In the genomic region with DNA sequence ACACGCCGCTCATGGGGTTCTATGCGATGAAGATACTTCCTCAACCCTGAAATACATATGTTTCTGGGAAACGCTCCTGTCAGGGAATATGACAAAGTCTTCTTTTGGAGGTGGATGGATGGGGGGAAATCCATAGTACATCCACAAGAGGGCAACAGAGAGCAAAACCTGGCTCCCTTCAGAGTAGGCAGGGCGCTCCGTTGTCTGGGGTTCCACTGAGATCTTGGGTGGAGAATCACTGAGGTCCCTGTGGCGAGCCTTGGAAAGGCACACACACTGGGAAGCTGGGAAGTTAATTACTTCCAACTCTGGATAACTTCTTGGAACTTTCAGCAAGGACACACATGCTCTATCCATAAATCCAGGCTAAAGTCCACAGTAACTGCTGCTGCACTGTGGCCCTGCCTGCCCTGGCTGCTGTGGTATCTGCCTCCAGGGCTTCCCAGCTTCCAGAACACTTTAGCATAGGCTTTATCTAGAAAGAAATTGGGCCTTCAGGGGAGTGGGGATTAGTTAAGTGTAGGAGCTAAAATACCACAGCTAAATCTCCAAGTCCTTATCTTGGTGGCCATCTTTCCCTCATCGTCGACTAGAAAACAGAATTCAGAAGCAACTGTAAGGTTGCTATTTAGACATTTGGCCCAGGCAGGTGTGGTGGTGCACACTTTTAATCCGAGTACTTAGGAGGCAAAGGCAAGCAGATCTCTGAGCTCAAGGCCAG, we compare ENCODE assay signal across 9 mouse cellular contexts.
DNase-seq lines count a peak whose midpoint lies in the region; ATAC-seq and TF ChIP-seq lines count a peak whose summit lies in the region.
"Had no signal": no experiment of that assay in that cellular context is flagged by ENCODE, and none has a peak within 500 bp of the region (broad histone marks: within the 10 kb centered on the region; RNA-seq: fewer than 3 reads in every experiment).

No protein-coding gene starts in this region.

- peak; percentile 31; the same call in 1 of the 2 replicates for TF ChIP-seq CTCF in testis, adult 2 months (IDR thresholded peaks at IDR 0.05; ENCODE audit: control insufficient read depth, insufficient read depth, insufficient replicate concordance, low read depth, low read length)
- peak; percentile 71 for TF ChIP-seq CTCF in lung, embryonic 14.5 days (IDR thresholded peaks at IDR 0.05; ENCODE audit: low read depth)

- no peak for ATAC-seq in lung, embryonic 14.5 days (ENCODE audit: insufficient read depth)

- no peak overlapping the region for H3K4me2 ChIP-seq in lung, embryonic 14.5 days

- TF ChIP-seq POLR2A in testis, adult 2 months (IDR thresholded peaks at IDR 0.05; ENCODE audit: control insufficient read depth, low read depth, low read length), result no peak

- H3K36me3 ChIP-seq in testis, adult 2 months (ENCODE audit: control insufficient read depth, insufficient read depth, low read length), result no peaks in the 10 kb centered on the region
- no peaks in the 10 kb centered on the region for H3K36me3 ChIP-seq in lung, embryonic 14.5 days (ENCODE audit: insufficient read depth)

- WGBS in lung, embryonic 14.5 days, result 65% methylated on average over 10 of the region's 10 CpGs

- no peak overlapping the region for H3K4me3 ChIP-seq in testis, adult 2 months (ENCODE audit: control insufficient read depth, low read depth, low read length)
- no peak overlapping the region for H3K4me3 ChIP-seq in lung, embryonic 14.5 days (ENCODE audit: low read depth, low read length)

- H3K27ac ChIP-seq in testis, adult 2 months (ENCODE audit: control insufficient read depth, insufficient read depth, low read depth, low read length), result no peak overlapping the region
- H3K27ac ChIP-seq in lung, embryonic 14.5 days (ENCODE audit: low read depth), result no peak overlapping the region

- H3K27me3 ChIP-seq in testis, adult 2 months (ENCODE audit: control insufficient read depth, insufficient read depth, low read length), result no peaks in the 10 kb centered on the region
- H3K27me3 ChIP-seq in lung, embryonic 14.5 days (ENCODE audit: insufficient read depth, low read length), result no peaks in the 10 kb centered on the region
- H3K27me3 ChIP-seq: CH12.LX had no signal

- peak; percentile 32 for DNase-seq in cerebellum, adult 9-10 months
- DNase-seq in cerebellum, adult 11 months, result no peak
- no peak for DNase-seq in testis, postnatal 14 days (ENCODE audit: low spot score)
- DNase-seq in gastrocnemius, postnatal 25 days, result peak; percentile 35
- peak; percentile 55 for DNase-seq in lung, embryonic 14.5 days
- no peak for DNase-seq in frontal cortex, postnatal 36 days (ENCODE audit: low spot score in 2 of 2)
- no peak for DNase-seq in right cerebral cortex, postnatal 4 days

- no peaks in the 10 kb centered on the region for H3K9me3 ChIP-seq in lung, embryonic 14.5 days (ENCODE audit: low read depth, low read length)

- H3K9ac ChIP-seq in lung, embryonic 14.5 days, result no peak overlapping the region

- no peaks in the 10 kb centered on the region for H3K4me1 ChIP-seq in testis, adult 2 months (ENCODE audit: control insufficient read depth, insufficient read depth, low read length)
- no peaks in the 10 kb centered on the region for H3K4me1 ChIP-seq in lung, embryonic 14.5 days (ENCODE audit: insufficient read depth)

Comparison
In these comparisons a context has a peak if more than half of its experiments do, and no peak if none do; other contexts are left out.
1. DNase-seq: peak in cerebellum, adult 9-10 months (single experiment), gastrocnemius, postnatal 25 days (single experiment) and lung, embryonic 14.5 days (single experiment); none in cerebellum, adult 11 months (single experiment), testis, postnatal 14 days (single experiment), frontal cortex, postnatal 36 days (0 of 2) and right cerebral cortex, postnatal 4 days (single experiment).